Mouse (Mus musculus) embryonic facial prominence, embryonic 14.5 days (tissue): ENCODE measurements around the gene Lgi1. TPM values are rescaled to one million over a fixed set of nuclear protein-coding genes. Genes with fewer than 3 reads are reported as not detected.

Experiments
- ATAC-seq: fragments of 200-750 bp; cut with Nextera tagmentation; 2 replicates; pipeline ENCODE4 v1.8.0; 2017; ENCODE audit warnings: low read depth, moderate number of reproducible peaks, moderate TSS enrichment
- DNase-seq: peaks from one replicate; pipeline ENCODE4 v3.0.0-alpha.2; 2015; ENCODE audit warnings: low spot score
- H3K27ac ChIP-seq: fragments of 300-500 bp; sonication (generic); replicated peaks from 2 replicates; pipeline ENCODE4 v1.5.1; 2014; ENCODE audit warnings: low read depth, mild to moderate bottlenecking, low read length, moderate library complexity
- H3K27me3 ChIP-seq: fragments of 300-500 bp; sonication (generic); replicated peaks from 2 replicates; pipeline ENCODE4 v1.6.1; 2014; ENCODE audit warnings: low read length; ENCODE audit not compliant: control insufficient read depth, insufficient read depth
- H3K36me3 ChIP-seq: fragments of 300-500 bp; sonication (generic); 2 replicates; pipeline ENCODE4 v1.6.1; 2014; ENCODE audit warnings: low read length, mixed read lengths; ENCODE audit not compliant: control insufficient read depth, insufficient read depth
- H3K4me1 ChIP-seq: fragments of 300-500 bp; sonication (generic); 2 replicates; pipeline ENCODE4 v1.6.1; 2014; ENCODE audit warnings: antibody characterized with exemption, low read length; ENCODE audit not compliant: control insufficient read depth, insufficient read depth
- H3K4me2 ChIP-seq: fragments of 300-500 bp; sonication (generic); 2 replicates; pipeline ENCODE4 v1.6.1; 2014; ENCODE audit warnings: low read depth, mild to moderate bottlenecking, low read length, moderate library complexity, mixed read lengths
- H3K4me3 ChIP-seq: fragments of 300-500 bp; sonication (generic); 2 replicates; pipeline ENCODE4 v1.5.1; 2014; ENCODE audit warnings: low read depth, mild to moderate bottlenecking, low read length
- H3K9ac ChIP-seq: fragments of 300-500 bp; sonication (generic); 2 replicates; pipeline ENCODE4 v1.6.1; 2014; ENCODE audit warnings: low read depth, mild to moderate bottlenecking, low read length, moderate library complexity, mixed read lengths
- H3K9me3 ChIP-seq: fragments of 300-500 bp; sonication (generic); 2 replicates; pipeline ENCODE4 v1.6.1; 2016; ENCODE audit warnings: low read length; ENCODE audit not compliant: control insufficient read depth
- WGBS: fragments of 180-500 bp; shearing (Covaris S2); extraction: QIAGEN DNeasy Blood & Tissue Kit; methylation state at CpG from one replicate; pipeline ENCODE4 v1.1.7; 2014; 5-methylcytosine and 5-hydroxymethylcytosine counted together
- polyA plus RNA-seq: library from polyadenylated mRNA; unstranded; fragments of >200 nt; fragmentation: Nextera tagmentation; extraction: Ambion mirVana; gene quantifications from 2 replicates; pipeline ENCODE4 v1.2.1, GENCODE M21; 2014

Lgi1 gene
- polyA plus RNA-seq, 1 experiment from 2014 or later, result 5.9 TPM

DNA sequence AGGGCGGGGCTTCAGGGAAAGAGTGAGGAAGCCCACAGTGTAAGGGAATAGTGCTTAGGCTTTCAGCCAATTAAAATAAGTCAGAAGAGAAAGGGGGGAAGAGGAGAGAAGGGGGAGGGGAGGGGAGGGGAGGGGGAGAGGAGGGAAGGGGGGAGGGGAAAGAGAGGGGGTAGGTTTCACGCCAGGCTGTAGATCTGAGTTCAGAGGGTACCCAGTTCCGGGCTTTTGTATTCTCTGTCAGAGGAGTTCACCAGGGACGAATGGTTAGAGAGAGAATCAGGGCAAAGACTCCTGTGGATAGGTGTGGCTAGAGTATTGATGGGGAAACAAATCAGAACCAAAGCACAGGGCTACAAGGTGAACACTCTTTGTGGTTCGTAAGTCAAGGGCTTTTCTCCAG, 27.8 kb upstream of the Lgi1 start:
- DNase-seq, result no peak
- H3K9me3 ChIP-seq, result no peaks in the 10 kb centered on the region
- H3K4me3 ChIP-seq, result no peak overlapping the region
- no peaks in the 10 kb centered on the region for H3K4me1 ChIP-seq
- no peak overlapping the region for H3K4me2 ChIP-seq
- H3K9ac ChIP-seq, result no peak overlapping the region
- H3K27ac ChIP-seq, result no peak overlapping the region
- 80% methylated on average over 5 of the region's 5 CpGs for WGBS
- H3K36me3 ChIP-seq, result no peaks in the 10 kb centered on the region
- no peak for ATAC-seq
- no peaks in the 10 kb centered on the region for H3K27me3 ChIP-seq

DNA sequence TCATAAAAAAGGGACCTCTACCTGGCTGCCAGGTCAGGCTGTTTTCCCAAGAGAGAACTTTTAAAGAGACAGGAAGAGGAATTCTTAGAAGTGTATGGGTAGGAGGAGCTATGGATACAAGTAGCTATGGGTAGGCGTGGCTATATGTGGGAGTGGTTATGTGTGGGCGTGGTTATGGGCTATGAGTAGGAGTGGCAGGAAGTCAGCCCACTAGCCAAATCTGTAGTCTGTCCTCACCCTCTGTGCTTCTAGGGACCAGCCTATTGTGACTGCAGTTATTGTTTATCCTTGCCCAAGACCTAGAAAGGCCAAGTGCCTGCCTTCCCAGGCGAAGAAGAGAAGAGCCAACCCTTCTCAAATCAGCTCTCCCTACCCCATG, 26.5 kb upstream of the Lgi1 start:
- 52% methylated on average over 3 of the region's 3 CpGs for WGBS
- no peaks in the 10 kb centered on the region for H3K4me1 ChIP-seq
- DNase-seq (peak; percentile 24), ATAC-seq (peak; percentile 58)
- no peak overlapping the region for H3K27ac ChIP-seq
- H3K9ac ChIP-seq, result no peak overlapping the region
- no peak overlapping the region for H3K4me2 ChIP-seq
- no peaks in the 10 kb centered on the region for H3K36me3 ChIP-seq
- H3K27me3 ChIP-seq, result no peaks in the 10 kb centered on the region
- H3K4me3 ChIP-seq, result no peak overlapping the region
- no peaks in the 10 kb centered on the region for H3K9me3 ChIP-seq

DNA sequence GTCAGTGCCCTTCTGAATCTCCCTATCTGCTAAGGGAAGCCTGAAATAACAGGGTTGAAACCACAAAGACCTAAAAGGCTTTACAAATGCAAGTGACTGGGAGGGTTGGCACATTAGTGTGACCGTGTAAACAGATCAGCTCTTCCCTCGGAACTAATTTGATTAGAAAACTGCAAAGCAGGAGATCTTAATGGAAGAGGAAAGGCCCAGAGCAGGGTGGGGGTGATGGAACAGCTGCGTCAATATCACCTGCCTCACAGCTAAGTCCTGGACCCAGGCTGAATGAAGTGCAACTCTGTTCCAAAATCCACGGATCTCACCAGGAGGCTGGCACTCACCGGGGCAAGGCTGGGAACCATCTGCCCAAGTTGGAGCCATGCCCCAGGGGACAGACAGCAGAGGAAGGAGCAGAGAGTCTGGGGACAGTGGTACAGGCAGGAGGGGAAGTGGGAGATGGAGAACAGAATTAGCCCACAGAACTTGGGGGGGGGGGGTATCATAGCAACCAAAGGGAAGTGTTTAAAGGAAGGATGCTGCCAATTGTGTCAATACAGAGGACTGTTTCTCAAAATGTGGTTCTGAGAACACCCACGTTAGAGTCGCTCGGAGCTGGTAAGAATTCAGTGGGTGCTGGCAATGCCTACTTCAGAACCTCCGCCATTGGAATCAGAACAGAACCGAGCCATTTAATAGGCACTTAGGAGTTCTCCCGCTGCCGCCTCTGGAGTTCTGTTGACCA, 26.0 kb upstream of the Lgi1 start:
- H3K27ac ChIP-seq, result no peak overlapping the region
- H3K9ac ChIP-seq, result no peak overlapping the region
- DNase-seq, result peak; percentile 33
- no peaks in the 10 kb centered on the region for H3K4me1 ChIP-seq
- H3K27me3 ChIP-seq, result no peaks in the 10 kb centered on the region
- no peak overlapping the region for H3K4me3 ChIP-seq
- H3K4me2 ChIP-seq, result no peak overlapping the region
- 67% methylated on average over 12 of the region's 12 CpGs for WGBS
- no peaks in the 10 kb centered on the region for H3K9me3 ChIP-seq
- ATAC-seq, result peak; percentile 39
- no peaks in the 10 kb centered on the region for H3K36me3 ChIP-seq

DNA sequence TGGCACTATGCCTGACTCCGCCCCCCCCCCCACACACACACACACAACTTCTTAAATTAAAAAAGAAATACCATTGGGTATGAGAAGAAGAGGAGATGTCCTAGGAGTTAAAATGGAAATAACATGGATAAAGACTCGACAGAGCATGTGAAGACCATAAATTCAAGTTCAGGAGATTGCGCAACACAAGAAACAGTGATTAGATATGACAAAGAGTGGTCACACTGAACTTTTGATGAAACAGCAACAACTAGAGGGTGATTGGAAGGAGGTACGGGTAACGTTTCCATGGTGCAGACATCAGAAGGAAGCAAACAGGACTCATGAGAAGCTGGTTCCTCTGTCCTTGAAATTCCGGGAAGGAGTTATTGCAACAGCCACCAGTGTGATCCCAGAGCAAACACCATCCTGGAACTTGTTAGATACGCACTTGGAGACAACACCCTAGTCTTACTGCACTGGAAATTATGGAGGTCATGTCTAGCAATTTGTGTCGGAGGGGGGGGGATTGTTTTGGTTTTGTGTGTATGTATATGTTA, 22.0 kb upstream of the Lgi1 start:
- H3K4me1 ChIP-seq, result no peaks in the 10 kb centered on the region
- WGBS, result 86% methylated on average over 8 of the region's 8 CpGs
- H3K36me3 ChIP-seq, result no peaks in the 10 kb centered on the region
- ATAC-seq (no peak), DNase-seq (no peak)
- no peak overlapping the region for H3K27ac ChIP-seq
- no peaks in the 10 kb centered on the region for H3K27me3 ChIP-seq
- H3K4me3 ChIP-seq, result no peak overlapping the region
- no peak overlapping the region for H3K4me2 ChIP-seq
- H3K9ac ChIP-seq, result no peak overlapping the region
- no peaks in the 10 kb centered on the region for H3K9me3 ChIP-seq

GRCm38 (mm10) chr19:38244748-38245147, 19.6 kb upstream of the Lgi1 start:
- Histone ChIP-seq H3K4me2 (0 out of 2 replicates have a peak overlapping the region, but pooled peaks have one; percentile 31), H3K9ac (no peak overlapping the region), H3K27ac (no peak overlapping the region), H3K27me3 (no peaks in the 10 kb centered on the region), H3K36me3 (no peaks in the 10 kb centered on the region), H3K4me1 (no peaks in the 10 kb centered on the region), H3K9me3 (no peaks in the 10 kb centered on the region), H3K4me3 (no peak overlapping the region)
- DNase-seq (no peak), ATAC-seq (no peak)
- WGBS, result 57% methylated on average over 8 of the region's 8 CpGs

DNA sequence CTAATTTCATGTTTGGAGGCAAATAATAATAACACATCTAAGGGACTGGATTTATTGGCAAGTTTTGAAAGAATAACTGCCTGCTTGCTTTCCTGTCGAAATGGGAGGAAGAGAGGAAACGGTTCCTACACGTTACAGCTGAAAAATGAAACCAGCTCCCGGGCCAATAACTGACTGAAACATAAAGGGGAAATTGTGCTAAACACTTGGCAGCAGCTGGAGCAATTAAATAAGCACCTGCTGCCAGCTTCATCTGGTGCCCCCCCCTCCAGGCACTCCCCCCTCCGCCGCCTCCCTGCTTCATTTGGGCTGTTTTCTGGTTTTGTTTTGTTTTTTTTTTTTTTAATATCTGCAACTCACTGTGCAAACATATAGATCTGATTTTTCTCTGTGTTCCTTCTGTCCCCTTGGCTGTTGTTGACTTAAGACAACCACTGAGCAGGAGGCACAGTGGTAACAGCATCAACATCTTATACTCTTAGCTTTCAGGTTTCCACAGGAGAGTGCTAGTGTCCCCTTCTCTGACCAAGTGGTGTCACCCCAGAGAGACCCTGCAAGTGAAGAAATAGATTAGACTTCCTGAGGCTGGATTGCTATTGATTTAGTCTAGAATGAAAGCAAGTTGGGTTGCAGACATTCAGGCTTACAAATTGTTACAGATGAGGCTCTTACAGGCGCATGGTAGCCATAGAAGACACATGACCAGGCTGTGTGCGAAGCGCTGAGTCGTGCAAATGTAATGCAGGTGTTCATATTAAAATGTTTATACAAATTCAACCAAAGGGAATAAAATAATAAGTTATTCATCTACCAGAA, 18.8 kb upstream of the Lgi1 start:
- peak; percentile 71 for DNase-seq
- 45% methylated on average over 10 of the region's 10 CpGs for WGBS

DNA sequence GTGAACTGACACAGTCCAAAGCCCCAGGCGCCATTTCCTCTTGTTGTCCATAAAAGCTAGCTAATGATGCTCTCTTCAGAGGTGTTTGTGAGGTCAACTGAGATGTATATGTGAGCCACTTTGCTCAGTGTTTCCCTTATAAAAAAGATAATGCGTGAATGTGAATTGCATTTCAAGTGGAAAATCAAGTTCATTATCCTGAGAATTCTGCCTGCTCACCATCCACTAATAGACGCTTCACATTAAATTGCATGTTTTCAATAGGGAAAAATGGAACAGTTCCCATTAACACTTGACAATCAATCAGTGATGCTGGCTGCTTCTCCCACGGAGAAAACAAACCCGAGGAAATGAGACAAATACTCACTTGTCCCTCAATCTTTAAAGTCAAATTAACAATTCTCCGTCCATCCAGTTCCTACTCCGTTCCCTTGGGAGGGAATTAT, 18.1 kb upstream of the Lgi1 start:
- no peak for DNase-seq
- 62% methylated on average over 7 of the region's 7 CpGs for WGBS
- Histone ChIP-seq H3K4me2 (no peak overlapping the region), H3K9me3 (no peaks in the 10 kb centered on the region), H3K9ac (no peak overlapping the region), H3K36me3 (no peaks in the 10 kb centered on the region), H3K4me1 (no peaks in the 10 kb centered on the region), H3K27ac (no peak overlapping the region), H3K4me3 (no peak overlapping the region), H3K27me3 (no peaks in the 10 kb centered on the region)
- ATAC-seq, result no peak

More for the DNA sequence above, 18.8 kb upstream of the Lgi1 start:
- no peaks in the 10 kb centered on the region for H3K36me3 ChIP-seq
- ATAC-seq, result 0 out of 2 replicates have a peak, but pooled peaks have one; percentile 33
- peak overlapping the region; percentile 31; the same call in 1 of the 2 replicates for H3K4me2 ChIP-seq
- H3K9me3 ChIP-seq, result no peaks in the 10 kb centered on the region
- H3K27me3 ChIP-seq, result no peaks in the 10 kb centered on the region
- H3K27ac ChIP-seq, result no peak overlapping the region
- no peak overlapping the region for H3K4me3 ChIP-seq
- H3K9ac ChIP-seq, result no peak overlapping the region
- no peaks in the 10 kb centered on the region for H3K4me1 ChIP-seq

DNA sequence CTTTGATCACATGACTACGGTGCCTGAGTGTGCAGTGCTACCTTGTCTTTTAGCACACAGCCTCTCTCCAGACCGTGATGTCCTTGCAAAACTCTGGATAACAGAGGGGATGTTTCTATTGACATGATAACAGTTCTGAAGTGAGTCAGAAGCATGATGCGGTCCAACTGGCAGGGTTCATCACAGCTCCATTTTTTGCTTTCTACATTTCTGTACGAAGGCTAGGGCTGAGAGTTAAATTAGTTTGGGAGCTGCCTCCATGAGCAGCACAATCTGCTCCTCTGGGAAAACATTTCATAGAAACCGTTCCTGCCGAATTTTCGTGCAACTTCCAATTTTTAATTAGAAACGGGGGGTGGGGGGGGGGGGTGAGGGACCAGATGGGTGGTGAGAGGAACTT, 14.7 kb upstream of the Lgi1 start:
- Histone ChIP-seq H3K4me1 (no peaks in the 10 kb centered on the region), H3K27ac (no peak overlapping the region), H3K27me3 (no peaks in the 10 kb centered on the region), H3K9me3 (no peaks in the 10 kb centered on the region), H3K4me2 (no peak overlapping the region), H3K9ac (no peak overlapping the region), H3K4me3 (no peak overlapping the region), H3K36me3 (no peaks in the 10 kb centered on the region)
- ATAC-seq (no peak), DNase-seq (no peak)
- WGBS, result 79% methylated on average over 8 of the region's 8 CpGs
